Mouse (Mus musculus) hindbrain, embryonic 16.5 days (tissue): Measurements from ENCODE around the gene Shh. TPM values are rescaled to one million over a fixed set of nuclear protein-coding genes. Genes with fewer than 3 reads are reported as not detected.
A peak's percentile ranks its signal among the peaks of the same experiment; 100 is the strongest.

Experiments used
- ATAC-seq: fragments of 200-750 bp; cut with Nextera tagmentation; 2 replicates; pipeline ENCODE4 v1.8.0; 2017; ENCODE audit warnings: moderate TSS enrichment, moderate library complexity
- H3K27ac ChIP-seq: fragments of 300-500 bp; sonication (generic); 2 replicates; pipeline ENCODE4 v1.5.1; 2014; ENCODE audit warnings: low read depth, mild to moderate bottlenecking, control low read depth, low read length, moderate library complexity
- H3K27me3 ChIP-seq: fragments of 300-500 bp; sonication (generic); replicated peaks from 2 replicates; pipeline ENCODE4 v1.6.1; 2014; ENCODE audit warnings: low read length; ENCODE audit not compliant: control insufficient read depth, insufficient read depth
- H3K36me3 ChIP-seq: fragments of 300-500 bp; sonication (generic); 2 replicates; pipeline ENCODE4 v1.6.1; 2014; ENCODE audit warnings: mild to moderate bottlenecking, low read length, moderate library complexity, mixed read lengths; ENCODE audit not compliant: control insufficient read depth, insufficient read depth
- H3K4me1 ChIP-seq: fragments of 300-500 bp; sonication (generic); 2 replicates; pipeline ENCODE4 v1.6.1; 2014; ENCODE audit warnings: low read depth, low read length; ENCODE audit not compliant: control insufficient read depth, insufficient read depth
- H3K4me2 ChIP-seq: fragments of 300-500 bp; sonication (generic); 2 replicates; pipeline ENCODE4 v1.6.1; 2014; ENCODE audit warnings: mild to moderate bottlenecking, low read length, control low read depth, moderate library complexity
- H3K4me3 ChIP-seq: fragments of 300-500 bp; sonication (generic); 2 replicates; pipeline ENCODE4 v1.5.1; 2014; ENCODE audit warnings: mild to moderate bottlenecking, low read length, control low read depth, moderate library complexity
- H3K9ac ChIP-seq: fragments of 300-500 bp; sonication (generic); 2 replicates; pipeline ENCODE4 v1.6.1; 2014; ENCODE audit warnings: low read depth, mild to moderate bottlenecking, control low read depth, low read length, moderate library complexity
- H3K9me3 ChIP-seq: fragments of 300-500 bp; sonication (generic); 2 replicates; pipeline ENCODE4 v1.6.1; 2014; ENCODE audit warnings: mild to moderate bottlenecking, low read length, moderate library complexity; ENCODE audit not compliant: control insufficient read depth
- WGBS: fragments of 180-500 bp; shearing (Covaris S2); extraction: QIAGEN DNeasy Blood & Tissue Kit; methylation state at CpG from one replicate; pipeline ENCODE4 v1.1.7; 2014; 5-methylcytosine and 5-hydroxymethylcytosine counted together
- polyA plus RNA-seq: library from polyadenylated mRNA; unstranded; fragments of >200 nt; fragmentation: Nextera tagmentation; extraction: Ambion mirVana; gene quantifications from 2 replicates; pipeline ENCODE4 v1.2.1, GENCODE M21; 2015

Shh gene
- 0.93 and 0.97 TPM in 2 replicates for polyA plus RNA-seq

DNA sequence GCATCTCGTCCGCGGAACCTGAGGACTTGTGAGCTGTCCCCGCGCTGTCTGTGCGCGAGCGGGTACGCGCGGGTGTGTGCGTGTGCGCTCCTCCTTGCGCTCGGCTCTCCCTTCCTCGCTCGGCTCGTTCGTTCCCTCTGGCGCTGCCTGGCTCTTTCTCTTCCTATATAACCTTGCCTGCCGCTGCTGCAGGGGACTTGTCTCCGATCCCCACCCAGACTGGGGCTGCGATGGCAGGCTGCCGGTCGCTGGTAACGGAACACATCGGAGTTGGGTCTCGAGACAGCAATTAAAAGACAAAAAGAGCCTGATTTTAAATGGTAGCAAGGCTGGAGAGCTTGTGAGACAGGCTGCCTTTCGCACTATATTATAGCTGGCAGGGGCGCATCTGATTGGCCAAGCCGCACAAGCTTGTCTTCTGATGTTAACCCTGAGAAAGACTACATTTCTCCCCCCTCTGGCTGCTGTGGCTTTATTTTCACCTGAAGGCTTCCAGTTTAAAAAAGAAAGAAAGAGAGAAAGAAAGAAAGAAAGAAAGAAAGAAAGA, at the start of gene Shh:
Shh (minus strand) TSS at position 497 of the 547 bp plus-strand sequence.
- peaks cover 23% of the 10 kb centered on the region for H3K4me1 ChIP-seq
- peak within 1 kb of the TSS; percentile 94 for H3K4me2 ChIP-seq
- peak within 1 kb of the TSS; percentile 68 for H3K9ac ChIP-seq
- peaks cover 48% of the 10 kb centered on the region for H3K27me3 ChIP-seq
- WGBS: under 1% methylated on average over 31 of the region's 31 CpGs
- ATAC-seq: peak; percentile 74
- no peaks in the 10 kb centered on the region for H3K9me3 ChIP-seq
- H3K4me3 ChIP-seq: peak within 1 kb of the TSS; percentile 61
- H3K27ac ChIP-seq: peak within 1 kb of the TSS; percentile 79
- H3K36me3 ChIP-seq: no peaks in the 10 kb centered on the region

- H3K4me1 ChIP-seq: no peaks in the 10 kb centered on the region
- no peak overlapping the region for H3K27ac ChIP-seq
- H3K9ac ChIP-seq: no peak overlapping the region
- no peaks in the 10 kb centered on the region for H3K36me3 ChIP-seq
- no peaks in the 10 kb centered on the region for H3K9me3 ChIP-seq
- no peak overlapping the region for H3K4me2 ChIP-seq
- 44% methylated on average over 4 of the region's 4 CpGs for whole genome bisulfite sequencing
- no peak for ATAC-seq
- no peak overlapping the region for H3K4me3 ChIP-seq
- H3K27me3 ChIP-seq: no peaks in the 10 kb centered on the region
Observed at GRCm38 (mm10) chr5:28500792-28501439, 33.9 kb upstream of the Shh start.

- no peaks in the 10 kb centered on the region for H3K9me3 ChIP-seq
- H3K4me3 ChIP-seq: no peak overlapping the region
- H3K27me3 ChIP-seq: no peaks in the 10 kb centered on the region
- H3K9ac ChIP-seq: no peak overlapping the region
- no peaks in the 10 kb centered on the region for H3K36me3 ChIP-seq
- no peaks in the 10 kb centered on the region for H3K4me1 ChIP-seq
- WGBS: 95% methylated on average over 4 of the region's 4 CpGs
- no peak for ATAC-seq
- no peak overlapping the region for H3K27ac ChIP-seq
- no peak overlapping the region for H3K4me2 ChIP-seq
Observed at GRCm38 (mm10) chr5:28498846-28499245, 31.8 kb upstream of the Shh start.

DNA sequence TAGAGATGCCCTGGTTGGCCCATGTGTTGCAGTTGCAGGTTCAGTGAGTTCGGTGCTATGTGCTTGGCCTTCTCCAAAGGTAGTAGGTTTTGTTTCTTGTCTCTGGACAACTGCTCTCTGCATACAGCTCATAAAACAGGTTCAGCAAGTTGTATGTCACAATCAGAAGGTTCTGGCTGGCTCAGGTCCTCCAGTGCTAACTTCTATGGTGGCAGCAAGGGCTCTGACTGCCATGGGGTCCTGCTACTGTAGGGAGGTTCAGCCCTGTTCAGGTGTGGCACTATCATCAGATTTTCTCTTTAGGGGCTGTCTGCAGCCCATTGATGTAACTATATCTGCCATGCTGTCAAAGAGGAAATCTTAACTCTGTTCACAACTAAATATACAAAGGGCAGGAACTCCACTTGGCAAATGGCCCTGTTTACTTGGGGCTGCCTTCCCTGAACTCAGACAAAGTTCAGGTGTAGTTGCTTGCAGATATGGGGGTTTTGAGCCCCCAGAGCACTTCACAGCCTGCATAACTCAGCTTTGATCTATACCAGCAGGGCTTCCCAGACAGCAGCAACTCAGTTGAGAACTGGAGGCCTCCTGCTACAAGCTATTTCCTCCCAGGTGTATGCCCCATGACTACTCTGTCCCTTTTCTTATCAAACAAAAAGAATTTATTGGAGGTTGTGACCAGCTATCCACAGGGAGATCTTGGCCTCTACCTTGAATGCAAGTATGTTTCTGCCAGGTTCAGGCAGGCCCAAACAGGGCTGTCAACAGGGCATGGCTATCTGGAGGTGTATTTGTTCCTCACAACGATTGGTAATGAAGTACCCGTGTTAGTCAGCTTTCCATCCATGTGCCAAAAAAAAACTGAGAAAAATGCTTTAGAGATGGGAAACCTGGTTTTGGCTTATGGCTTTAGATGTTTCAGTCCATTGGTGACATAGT, 28.9 kb upstream of the Shh start:
- 86% methylated on average over 3 of the region's 3 CpGs for WGBS
- H3K9ac ChIP-seq: no peak overlapping the region
- H3K27ac ChIP-seq: no peak overlapping the region
- H3K9me3 ChIP-seq: no peaks in the 10 kb centered on the region
- no peaks in the 10 kb centered on the region for H3K36me3 ChIP-seq
- no peaks in the 10 kb centered on the region for H3K27me3 ChIP-seq
- no peaks in the 10 kb centered on the region for H3K4me1 ChIP-seq
- no peak for ATAC-seq
- no peak overlapping the region for H3K4me2 ChIP-seq
- no peak overlapping the region for H3K4me3 ChIP-seq

DNA sequence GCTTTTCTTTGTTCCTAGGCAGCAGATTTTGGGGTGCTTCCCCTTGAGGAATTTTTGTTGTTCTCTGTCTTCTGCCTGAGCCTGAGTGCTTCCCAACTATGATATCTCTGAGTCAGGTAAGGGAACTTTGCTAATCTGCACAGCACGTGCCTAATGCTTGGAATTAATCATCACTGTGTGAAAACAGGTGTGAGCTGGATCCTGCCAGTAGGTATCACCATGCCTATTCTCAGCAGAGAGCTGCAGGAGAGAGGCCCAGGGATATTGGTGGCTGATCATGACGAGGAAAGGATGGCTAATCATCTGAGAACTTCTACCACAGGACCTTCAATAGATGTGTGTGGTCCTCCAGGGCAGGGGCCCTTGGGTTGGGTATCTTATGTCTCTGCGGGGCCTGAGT, 26.5 kb upstream of the Shh start:
- no peak overlapping the region for H3K27ac ChIP-seq
- H3K36me3 ChIP-seq: no peaks in the 10 kb centered on the region
- no peaks in the 10 kb centered on the region for H3K27me3 ChIP-seq
- H3K4me1 ChIP-seq: no peaks in the 10 kb centered on the region
- WGBS: 74% methylated on average over 3 of the region's 3 CpGs
- H3K9ac ChIP-seq: no peak overlapping the region
- H3K4me3 ChIP-seq: no peak overlapping the region
- no peak for ATAC-seq
- H3K9me3 ChIP-seq: no peaks in the 10 kb centered on the region
- no peak overlapping the region for H3K4me2 ChIP-seq

GRCm38 (mm10) chr5:28482991-28483390, 15.9 kb upstream of the Shh start:
- Histone ChIP-seq H3K4me2 (no peak overlapping the region), H3K4me3 (no peak overlapping the region), H3K9me3 (no peaks in the 10 kb centered on the region), H3K36me3 (no peaks in the 10 kb centered on the region), H3K27ac (no peak overlapping the region), H3K4me1 (no peaks in the 10 kb centered on the region), H3K9ac (no peak overlapping the region), H3K27me3 (no peaks in the 10 kb centered on the region)
- ATAC-seq: no peak
- 80% methylated on average over 3 of the region's 3 CpGs for WGBS

DNA sequence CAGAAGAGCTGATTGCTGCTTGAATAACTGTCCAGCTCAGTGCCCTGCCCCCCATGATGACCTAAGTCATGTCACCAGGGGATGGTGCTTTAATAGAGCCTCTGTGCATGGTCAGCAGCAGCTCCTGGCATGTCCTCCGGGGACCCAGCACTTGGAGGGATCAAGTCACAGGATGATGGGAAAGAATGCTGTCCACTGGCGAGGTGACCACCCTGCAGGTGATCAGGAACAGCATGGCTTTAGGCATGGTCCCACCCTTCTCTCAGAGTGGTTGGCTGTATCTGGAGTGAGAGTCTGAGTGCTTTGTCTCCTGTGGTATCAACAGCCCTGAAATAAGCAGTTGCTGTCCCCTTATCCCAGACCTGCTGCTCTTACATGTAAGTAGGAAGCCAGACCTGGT, 14.7 kb upstream of the Shh start:
- no peaks in the 10 kb centered on the region for H3K27me3 ChIP-seq
- no peak overlapping the region for H3K9ac ChIP-seq
- ATAC-seq: no peak
- 69% methylated on average over 2 of the region's 2 CpGs for WGBS
- H3K27ac ChIP-seq: no peak overlapping the region
- H3K4me3 ChIP-seq: no peak overlapping the region
- H3K4me1 ChIP-seq: no peaks in the 10 kb centered on the region
- no peaks in the 10 kb centered on the region for H3K36me3 ChIP-seq
- H3K9me3 ChIP-seq: no peaks in the 10 kb centered on the region
- no peak overlapping the region for H3K4me2 ChIP-seq

DNA sequence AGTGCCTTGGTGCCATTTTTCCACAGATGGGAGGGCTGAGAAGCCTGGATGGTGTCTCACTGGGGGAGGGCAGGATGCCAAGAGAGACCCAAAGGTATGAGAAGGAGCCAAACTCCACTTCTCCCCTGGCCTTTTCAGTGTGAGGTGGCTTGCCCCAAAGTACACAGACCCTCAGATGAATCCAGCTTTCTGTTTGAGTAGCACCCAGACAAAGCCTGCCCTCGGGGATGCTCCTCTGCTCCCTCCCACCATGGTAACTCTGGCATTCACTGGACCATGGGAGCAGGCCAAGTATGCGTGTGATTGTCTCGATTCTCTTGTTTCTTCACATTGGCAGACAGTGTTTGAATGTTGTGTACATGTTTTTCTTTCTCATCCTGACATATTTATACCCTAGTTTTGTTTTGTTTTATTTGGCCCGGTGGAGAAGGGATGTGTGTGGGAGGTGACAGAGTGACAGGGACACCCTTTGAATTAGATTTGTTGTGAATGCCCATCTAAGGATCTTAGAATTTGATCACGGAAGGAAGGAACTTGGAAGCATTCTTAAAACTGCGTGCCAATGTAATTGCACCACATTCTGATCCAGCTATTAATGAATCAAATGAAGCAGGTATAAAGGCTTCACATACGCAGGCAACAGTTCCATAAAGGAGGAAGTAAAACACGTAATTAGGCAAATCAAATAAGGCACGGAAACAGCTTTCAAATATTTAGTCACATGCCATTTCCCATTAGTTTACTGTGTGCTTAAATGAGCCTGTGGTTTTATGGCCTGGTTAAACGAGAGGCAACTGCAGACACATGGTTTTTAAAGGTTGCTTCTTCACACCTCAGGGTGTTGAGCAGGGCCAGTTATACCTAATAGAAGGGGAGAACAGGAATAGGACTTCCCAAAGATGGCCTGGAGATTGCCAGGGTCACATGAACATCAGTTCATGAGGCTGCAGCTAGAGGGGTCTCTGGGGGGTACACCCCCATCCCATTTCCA, 9.6 kb upstream of the Shh start:
- Histone ChIP-seq H3K9ac (no peak overlapping the region), H3K36me3 (no peaks in the 10 kb centered on the region), H3K4me1 (no peaks in the 10 kb centered on the region), H3K27me3 (no peaks in the 10 kb centered on the region), H3K9me3 (no peaks in the 10 kb centered on the region), H3K27ac (no peak overlapping the region), H3K4me3 (no peak overlapping the region), H3K4me2 (no peak overlapping the region)
- ATAC-seq: peak; percentile 73; the same call in 1 of the 2 replicates
- 44% methylated on average over 10 of the region's 10 CpGs for WGBS
